Mouse (Mus musculus) embryo, embryonic 10 days (tissue): ENCODE results near the gene Gmpr2.

ENCODE experiments used
- DNase-seq: peaks from one replicate; pipeline ENCODE4 v3.0.0-alpha.2; 2015; ENCODE audit warnings: low spot score

The Gmpr2 gene

GRCm38 (mm10) chr14:55724411-55724871, 52.7 kb downstream of the Gmpr2 start:
- no peak for DNase-seq

GRCm38 (mm10) chr14:55726261-55726660, 54.5 kb downstream of the Gmpr2 start:
- no peak for DNase-seq

- DNase-seq = no peak
These were observed 56.3 kb downstream of the Gmpr2 start for GRCm38 (mm10) chr14:55727889-55728685.
